Mouse (Mus musculus): Measurements from ENCODE around the gene C2cd4b.

GRCm38 (mm10) chr9:67769401-67769800, 10.2 kb downstream of the C2cd4b start:
- TF ChIP-seq CTCF (IDR thresholded peaks at IDR 0.05; ENCODE audit: control insufficient read depth, insufficient read depth, low read length), result no peak
- TF ChIP-seq POLR2A (IDR thresholded peaks at IDR 0.05; ENCODE audit: borderline replicate concordance, control insufficient read depth, low read depth, low read length), result no peak

Measured in bone marrow, adult 2 months (tissue).